Mouse (Mus musculus) kidney, adult 2 months (tissue): ENCODE results near the gene Cdiptos. TPM values are rescaled to one million over a fixed set of nuclear protein-coding genes. Genes with fewer than 3 reads are reported as not detected.

Source experiments
- DNase-seq: peaks from one replicate; pipeline ENCODE4 v3.0.0; 2021
- H3K27ac ChIP-seq: fragments of 200-500 bp; 2 replicates; pipeline ENCODE4 v1.5.1; 2012; ENCODE audit warnings: low read depth, low read length, control low read depth, inconsistent platforms; ENCODE audit not compliant: insufficient read depth
- H3K27me3 ChIP-seq: fragments of 200-500 bp; replicated peaks from 2 replicates; pipeline ENCODE4 v1.6.1; 2012; ENCODE audit warnings: mild to moderate bottlenecking, moderate library complexity, low read length, inconsistent platforms; ENCODE audit not compliant: control insufficient read depth, insufficient read depth
- H3K36me3 ChIP-seq: fragments of 200-500 bp; 2 replicates; pipeline ENCODE4 v1.6.1; 2012; ENCODE audit warnings: mild to moderate bottlenecking, moderate library complexity, low read length, inconsistent platforms; ENCODE audit not compliant: control insufficient read depth, insufficient read depth
- H3K4me1 ChIP-seq: fragments of 200-500 bp; 2 replicates; pipeline ENCODE4 v1.6.1; 2011; ENCODE audit warnings: low read length; ENCODE audit not compliant: control insufficient read depth, insufficient read depth
- H3K4me3 ChIP-seq: fragments of 200-500 bp; 2 replicates; pipeline ENCODE4 v1.5.1; 2011; ENCODE audit warnings: mild to moderate bottlenecking, low read depth, low read length, control low read depth; ENCODE audit not compliant: insufficient read depth
- CTCF ChIP-seq: fragments of 200-500 bp; conservative IDR thresholded peaks from 2 replicates; pipeline ENCODE4 v1.5.1; 2011; ENCODE audit warnings: low read depth, mild to moderate bottlenecking, control low read depth, low read length, moderate library complexity, mixed read lengths; ENCODE audit not compliant: insufficient read depth, insufficient read length
- POLR2A ChIP-seq: fragments of 200-500 bp; IDR thresholded peaks from one replicate; pipeline ENCODE4 v1.6.1; 2011; ENCODE audit warnings: low read depth, low read length, control low read depth
- WGBS: fragments of 180-500 bp; shearing (Covaris S2); methylation state at CpG from one replicate; pipeline ENCODE4 v1.1.7; 2018; 5-methylcytosine and 5-hydroxymethylcytosine counted together
- polyA plus RNA-seq: library from polyadenylated mRNA; depleted of rRNA; stranded (reverse); fragments of >200 nt; gene quantifications from 2 replicates; pipeline ENCODE4 v1.2.3, GENCODE M21; 2012

The Cdiptos gene
- polyA plus RNA-seq, 1 experiment, result 0.74 TPM

GRCm38 (mm10) chr7:127007313-127008024 lies 31.6 kb upstream of the Cdiptos start:
- no peak for DNase-seq
- Histone ChIP-seq H3K36me3 (no peaks in the 10 kb centered on the region), H3K27me3 (no peaks in the 10 kb centered on the region), H3K4me1 (0 out of 2 replicates have a peak, but pooled peaks cover 6% of the 10 kb centered on the region), H3K27ac (no peak overlapping the region), H3K4me3 (no peak overlapping the region)
- WGBS, result 85% methylated on average over 6 of the region's 6 CpGs
- TF ChIP-seq CTCF (no peak), POLR2A (no peak)

- Histone ChIP-seq H3K27me3 (no peaks in the 10 kb centered on the region), H3K4me3 (no peak overlapping the region), H3K4me1 (0 out of 2 replicates have a peak, but pooled peaks cover 6% of the 10 kb centered on the region), H3K36me3 (no peaks in the 10 kb centered on the region), H3K27ac (no peak overlapping the region)
- WGBS, result 64% methylated on average over 4 of the region's 4 CpGs
- TF ChIP-seq POLR2A, result no peak
- no peak for TF ChIP-seq CTCF
- no peak for DNase-seq
Observed at GRCm38 (mm10) chr7:127004122-127004875, 28.4 kb upstream of the Cdiptos start.

GRCm38 (mm10) chr7:127003620-127004019 lies 27.7 kb upstream of the Cdiptos start:
- DNase-seq, result peak; percentile 46
- TF ChIP-seq POLR2A (no peak), CTCF (no peak)
- Histone ChIP-seq H3K27me3 (no peaks in the 10 kb centered on the region), H3K27ac (no peak overlapping the region), H3K4me1 (0 out of 2 replicates have a peak, but pooled peaks cover 6% of the 10 kb centered on the region), H3K4me3 (no peak overlapping the region), H3K36me3 (no peaks in the 10 kb centered on the region)
- WGBS, result 80% methylated on average over 5 of the region's 5 CpGs

DNA sequence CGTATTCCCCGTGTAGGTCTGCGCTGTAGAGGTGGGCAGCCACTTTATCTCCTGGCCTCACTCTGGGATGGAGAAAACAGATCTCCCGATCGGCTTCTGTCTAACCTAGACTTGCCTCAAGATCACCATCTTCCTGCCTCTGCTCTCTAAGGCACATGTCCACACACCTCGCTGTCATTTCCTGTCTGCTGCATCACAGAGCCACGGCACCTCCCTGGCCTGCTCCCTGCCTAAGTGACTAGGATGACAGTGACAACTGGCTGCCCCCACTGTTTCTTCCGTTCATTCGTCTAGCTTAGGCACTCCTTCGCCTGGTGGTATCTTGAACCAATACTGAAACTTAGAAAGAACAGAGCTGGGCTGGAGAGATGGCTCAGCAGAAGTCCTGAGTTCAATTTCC lies 23.7 kb upstream of the Cdiptos start:
- Histone ChIP-seq H3K27me3 (no peaks in the 10 kb centered on the region), H3K4me1 (0 out of 2 replicates have a peak, but pooled peaks cover 3% of the 10 kb centered on the region), H3K27ac (no peak overlapping the region), H3K36me3 (no peaks in the 10 kb centered on the region), H3K4me3 (no peak overlapping the region)
- TF ChIP-seq CTCF, result no peak
- no peak for TF ChIP-seq POLR2A
- 80% methylated on average over 10 of the region's 10 CpGs for WGBS
- no peak for DNase-seq

GRCm38 (mm10) chr7:126996449-126996848 lies 20.6 kb upstream of the Cdiptos start:
- H3K4me3 ChIP-seq, result no peak overlapping the region
- no peak overlapping the region for H3K27ac ChIP-seq
- no peak for TF ChIP-seq POLR2A
- TF ChIP-seq CTCF, result no peak
- H3K27me3 ChIP-seq, result no peaks in the 10 kb centered on the region
- no peak for DNase-seq
- H3K36me3 ChIP-seq, result no peaks in the 10 kb centered on the region
- WGBS, result 88% methylated on average over 4 of the region's 4 CpGs
- no peaks in the 10 kb centered on the region for H3K4me1 ChIP-seq

DNA sequence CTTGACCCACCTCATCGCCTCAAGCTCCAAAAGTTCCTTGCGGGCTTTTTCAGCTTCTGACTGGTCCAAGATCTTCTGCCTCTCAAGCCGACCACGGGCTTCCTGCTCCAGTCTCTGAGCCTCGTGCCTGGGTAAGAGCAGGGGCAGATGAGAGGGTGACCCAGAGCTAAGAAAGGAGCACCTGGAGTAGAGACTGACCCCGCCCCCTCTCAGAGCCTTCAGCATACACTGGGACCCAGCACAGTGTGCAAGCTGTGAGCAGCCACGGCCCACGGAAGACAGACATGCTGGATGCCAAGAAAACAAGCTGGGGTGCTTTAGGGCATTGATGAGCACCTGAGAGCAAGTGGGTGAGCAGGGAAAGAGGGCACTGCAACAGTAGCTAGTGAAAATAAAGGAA lies 12.9 kb upstream of the Cdiptos start:
- Histone ChIP-seq H3K27ac (no peak overlapping the region), H3K36me3 (no peaks in the 10 kb centered on the region; the same call in 1 of the 2 replicates)
- 77% methylated on average over 8 of the region's 8 CpGs for WGBS

GRCm38 (mm10) chr7:126986319-126986718 lies 10.4 kb upstream of the Cdiptos start:
- Histone ChIP-seq H3K4me1 (no peaks in the 10 kb centered on the region; the same call in 1 of the 2 replicates), H3K4me3 (no peak overlapping the region), H3K27ac (no peak overlapping the region), H3K36me3 (no peaks in the 10 kb centered on the region; the same call in 1 of the 2 replicates), H3K27me3 (no peaks in the 10 kb centered on the region)
- TF ChIP-seq POLR2A, result no peak
- TF ChIP-seq CTCF, result peak; percentile 78
- WGBS, result 28% methylated on average over 9 of the region's 9 CpGs
- peak; percentile 80 for DNase-seq

More for the DNA sequence above, 12.9 kb upstream of the Cdiptos start:
- DNase-seq, result no peak
- no peak overlapping the region for H3K4me3 ChIP-seq
- TF ChIP-seq POLR2A (no peak), CTCF (no peak)
- H3K27me3 ChIP-seq, result no peaks in the 10 kb centered on the region
- no peaks in the 10 kb centered on the region for H3K4me1 ChIP-seq
